In genomic region chr8:11506802-11507201, GRCm38 (mm10) we compare ENCODE assay signal across 8 mouse cellular contexts. TPM values are rescaled to one million over a fixed set of nuclear protein-coding genes. Genes with fewer than 3 reads are reported as not detected.
DNase-seq lines count a peak whose midpoint lies in the region; ATAC-seq and TF ChIP-seq lines count a peak whose summit lies in the region.

No protein-coding gene starts in this region.

- H3K79me2 ChIP-seq in liver, adult 2 months (ENCODE audit: control insufficient read depth, insufficient read depth, low read length), result no peaks in the 10 kb centered on the region

- no peaks in the 10 kb centered on the region for H3K4me1 ChIP-seq in intestine, postnatal 0 days (replicated peaks; ENCODE audit: control insufficient read depth, insufficient read depth, low read length)
- H3K4me1 ChIP-seq in intestine, embryonic 16.5 days (ENCODE audit: control insufficient read depth, insufficient read depth, low read length), result no peaks in the 10 kb centered on the region
- H3K4me1 ChIP-seq in forebrain, postnatal 0 days (ENCODE audit: insufficient read depth), result no peaks in the 10 kb centered on the region
- no peaks in the 10 kb centered on the region for H3K4me1 ChIP-seq in liver, adult 2 months (ENCODE audit: control insufficient read depth, insufficient read depth, low read length)
- no peaks in the 10 kb centered on the region for H3K4me1 ChIP-seq in small intestine, adult 2 months (ENCODE audit: control insufficient read depth, insufficient read depth, insufficient read length, low read length)

- WGBS in intestine, postnatal 0 days, result 71% methylated on average over 6 of the region's 6 CpGs
- WGBS in intestine, embryonic 16.5 days, result 68% methylated on average over 6 of the region's 6 CpGs
- 71% methylated on average over 6 of the region's 6 CpGs for WGBS in forebrain, postnatal 0 days
- WGBS in liver, adult 2 months, result 86% methylated on average over 6 of the region's 6 CpGs
- WGBS in small intestine, adult 2 months, result 69% methylated on average over 6 of the region's 6 CpGs

- H3K27ac ChIP-seq in intestine, postnatal 0 days (ENCODE audit: low read depth, low read length), result no peak overlapping the region
- H3K27ac ChIP-seq in intestine, embryonic 16.5 days (ENCODE audit: low read length), result no peak overlapping the region
- no peak overlapping the region for H3K27ac ChIP-seq in forebrain, postnatal 0 days (ENCODE audit: low read depth, low read length)
- H3K27ac ChIP-seq in liver, adult 2 months (replicated peaks; ENCODE audit: insufficient read depth, low read depth, low read length), result no peak overlapping the region
- no peak overlapping the region for H3K27ac ChIP-seq in small intestine, adult 2 months (ENCODE audit: insufficient read depth, low read depth, low read length)

- TF ChIP-seq POLR2A in liver, adult 2 months (IDR thresholded peaks at IDR 0.05; ENCODE audit: extremely low read depth, insufficient read depth, low read length), result no peak
- TF ChIP-seq POLR2A in small intestine, adult 2 months (IDR thresholded peaks at IDR 0.05; ENCODE audit: low read depth, low read length), result no peak

- H3K4me2 ChIP-seq in intestine, postnatal 0 days (replicated peaks; ENCODE audit: low read depth), result no peak overlapping the region
- no peak overlapping the region for H3K4me2 ChIP-seq in intestine, embryonic 16.5 days (ENCODE audit: low read depth, low read length)
- H3K4me2 ChIP-seq in forebrain, postnatal 0 days (ENCODE audit: low read depth), result no peak overlapping the region

- DNase-seq in CD8-positive naive resting alpha-beta T cell, adult 2 months (ENCODE audit: low read depth in 2 of 2, low spot score in 2 of 2), result peak; percentile 22 to 56
- DNase-seq in ZHBTc4 (ENCODE audit: low read depth, low spot score), result peak; percentile 77
- DNase-seq in forebrain, postnatal 0 days, result peak; percentile 36
- no peak for DNase-seq in liver, adult 2 months (ENCODE audit: extremely low read depth, low read depth, low spot score)
- DNase-seq in frontal cortex, postnatal 10 days (ENCODE audit: low spot score in 2 of 2), result no peak

- H3K4me3 ChIP-seq in intestine, postnatal 0 days (ENCODE audit: low read depth, low read length), result no peak overlapping the region
- H3K4me3 ChIP-seq in intestine, embryonic 16.5 days (ENCODE audit: low read length), result no peak overlapping the region
- no peak overlapping the region for H3K4me3 ChIP-seq in forebrain, postnatal 0 days (ENCODE audit: low read depth, low read length)
- H3K4me3 ChIP-seq in liver, adult 2 months (ENCODE audit: insufficient read depth, low read depth, low read length), result no peak overlapping the region
- H3K4me3 ChIP-seq in small intestine, adult 2 months (ENCODE audit: low read depth, low read length), result no peak overlapping the region

- no peak overlapping the region for H3K9ac ChIP-seq in intestine, postnatal 0 days (ENCODE audit: low read depth, low read length)
- no peak overlapping the region for H3K9ac ChIP-seq in intestine, embryonic 16.5 days (ENCODE audit: low read depth, low read length)
- H3K9ac ChIP-seq in forebrain, postnatal 0 days, result no peak overlapping the region
- H3K9ac ChIP-seq in liver, adult 2 months (ENCODE audit: low read depth, low read length), result no peak overlapping the region

- H3K36me3 ChIP-seq in intestine, postnatal 0 days (ENCODE audit: control insufficient read depth, insufficient read depth), result peaks cover 87% of the 10 kb centered on the region
- H3K36me3 ChIP-seq in intestine, embryonic 16.5 days (ENCODE audit: control insufficient read depth, insufficient read depth, low read length), result peaks cover 27% of the 10 kb centered on the region
- peaks cover 82% of the 10 kb centered on the region for H3K36me3 ChIP-seq in forebrain, postnatal 0 days (ENCODE audit: insufficient read depth)
- peaks cover 17% of the 10 kb centered on the region for H3K36me3 ChIP-seq in liver, adult 2 months (ENCODE audit: control insufficient read depth, insufficient read depth, low read length)
- H3K36me3 ChIP-seq in small intestine, adult 2 months (ENCODE audit: control insufficient read depth, insufficient read depth, low read length), result peaks cover 79% of the 10 kb centered on the region

- no peaks in the 10 kb centered on the region for H3K9me3 ChIP-seq in intestine, postnatal 0 days (ENCODE audit: control insufficient read depth)
- no peaks in the 10 kb centered on the region for H3K9me3 ChIP-seq in intestine, embryonic 16.5 days (ENCODE audit: control insufficient read depth, low read length)
- H3K9me3 ChIP-seq in forebrain, postnatal 0 days (ENCODE audit: low read length), result no peaks in the 10 kb centered on the region

- TF ChIP-seq CTCF in intestine, postnatal 0 days (IDR thresholded peaks at IDR 0.05; ENCODE audit: low read depth), result peak; percentile 83
- TF ChIP-seq CTCF in forebrain, postnatal 0 days (IDR thresholded peaks at IDR 0.05; ENCODE audit: low read depth), result peak; percentile 70
- TF ChIP-seq CTCF in liver, adult 2 months (IDR thresholded peaks at IDR 0.05; ENCODE audit: low read depth, low read length), result peak; percentile 70
- TF ChIP-seq CTCF in small intestine, adult 2 months (IDR thresholded peaks at IDR 0.05; ENCODE audit: extremely low read depth, insufficient read length, insufficient replicate concordance, low read depth, low read length), result peak; percentile 61; the same call in 1 of the 2 replicates

- ATAC-seq in intestine, postnatal 0 days, result 0 out of 2 replicates have a peak, but pooled peaks have one; percentile 26
- no peak; the same call in 1 of the 2 replicates for ATAC-seq in intestine, embryonic 16.5 days
- peak; percentile 52; the same call in 1 of the 2 replicates for ATAC-seq in forebrain, postnatal 0 days

- no peaks in the 10 kb centered on the region for H3K27me3 ChIP-seq in intestine, postnatal 0 days (replicated peaks; ENCODE audit: control insufficient read depth, insufficient read depth, low read length)
- H3K27me3 ChIP-seq in intestine, embryonic 16.5 days (replicated peaks; ENCODE audit: control insufficient read depth, insufficient read depth, low read length), result no peaks in the 10 kb centered on the region
- H3K27me3 ChIP-seq in forebrain, postnatal 0 days (ENCODE audit: insufficient read depth, low read length), result no peaks in the 10 kb centered on the region
- H3K27me3 ChIP-seq in liver, adult 2 months (ENCODE audit: control insufficient read depth, insufficient read depth, low read length), result no peaks in the 10 kb centered on the region
- H3K27me3 ChIP-seq in small intestine, adult 2 months (ENCODE audit: control insufficient read depth, insufficient read depth, low read length), result no peaks in the 10 kb centered on the region

RNA-seq across cellular contexts. Expression of gene Naxd, which starts 9.5 kb away (rescaled TPM):
- polyA plus RNA-seq in intestine, postnatal 0 days (2015; fragmentation: Nextera tagmentation; extraction: Ambion mirVana), result 82.8 and 83.5 TPM in 2 replicates
- polyA plus RNA-seq in intestine, embryonic 16.5 days (2015; fragmentation: Nextera tagmentation; extraction: Ambion mirVana), result 96.8 and 105 TPM in 2 replicates
- total RNA-seq in forebrain, postnatal 0 days (2014; rRNA removed), result 89.1 and 111 TPM in 2 replicates
- polyA plus RNA-seq in forebrain, postnatal 0 days (2015; fragmentation: Nextera tagmentation; extraction: Ambion mirVana), result 130 and 134 TPM in 2 replicates
- 84.7 and 94.8 TPM in 2 replicates for total RNA-seq in liver, adult 2 months (2014; rRNA removed)
- 110 and 112 TPM in 2 replicates for polyA plus RNA-seq in liver, adult 2 months (2012; rRNA removed)
- 64.9 and 81.1 TPM in 2 replicates for polyA plus RNA-seq in small intestine, adult 2 months (2012; rRNA removed)

RNA-seq across cellular contexts. Expression of gene Rab20, which starts 28.3 kb away (rescaled TPM):
- polyA plus RNA-seq in intestine, postnatal 0 days (2015; fragmentation: Nextera tagmentation; extraction: Ambion mirVana), result 42.4 and 43.5 TPM in 2 replicates
- polyA plus RNA-seq in intestine, embryonic 16.5 days (2015; fragmentation: Nextera tagmentation; extraction: Ambion mirVana), result 25.5 and 27.6 TPM in 2 replicates
- total RNA-seq in forebrain, postnatal 0 days (2014; rRNA removed), result 0.95 and 1.2 TPM in 2 replicates
- 1.6 and 2.7 TPM in 2 replicates for polyA plus RNA-seq in forebrain, postnatal 0 days (2015; fragmentation: Nextera tagmentation; extraction: Ambion mirVana)
- 15.9 and 19.7 TPM in 2 replicates for total RNA-seq in liver, adult 2 months (2014; rRNA removed)
- polyA plus RNA-seq in liver, adult 2 months (2012; rRNA removed), result 21.2 and 23.0 TPM in 2 replicates
- polyA plus RNA-seq in small intestine, adult 2 months (2012; rRNA removed), result 18.6 and 43.3 TPM in 2 replicates

RNA-seq across cellular contexts. Expression of gene Cars2, which starts 43.8 kb away (rescaled TPM):
- 10.0 and 12.6 TPM in 2 replicates for polyA plus RNA-seq in intestine, postnatal 0 days (2015; fragmentation: Nextera tagmentation; extraction: Ambion mirVana)
- polyA plus RNA-seq in intestine, embryonic 16.5 days (2015; fragmentation: Nextera tagmentation; extraction: Ambion mirVana), result 28.6 and 32.5 TPM in 2 replicates
- total RNA-seq in forebrain, postnatal 0 days (2014; rRNA removed), result 39.3 and 49.9 TPM in 2 replicates
- 23.3 and 25.9 TPM in 2 replicates for polyA plus RNA-seq in forebrain, postnatal 0 days (2015; fragmentation: Nextera tagmentation; extraction: Ambion mirVana)
- total RNA-seq in liver, adult 2 months (2014; rRNA removed), result 22.6 and 23.9 TPM in 2 replicates
- polyA plus RNA-seq in liver, adult 2 months (2012; rRNA removed), result 27.0 and 31.2 TPM in 2 replicates
- 32.0 and 46.2 TPM in 2 replicates for polyA plus RNA-seq in small intestine, adult 2 months (2012; rRNA removed)

RNA-seq across cellular contexts. Expression of gene Ing1, which starts 48.6 kb away (rescaled TPM):
- 19.5 and 20.2 TPM in 2 replicates for polyA plus RNA-seq in intestine, postnatal 0 days (2015; fragmentation: Nextera tagmentation; extraction: Ambion mirVana)
- polyA plus RNA-seq in intestine, embryonic 16.5 days (2015; fragmentation: Nextera tagmentation; extraction: Ambion mirVana), result 21.5 and 22.0 TPM in 2 replicates
- total RNA-seq in forebrain, postnatal 0 days (2014; rRNA removed), result 30.8 and 34.7 TPM in 2 replicates
- polyA plus RNA-seq in forebrain, postnatal 0 days (2015; fragmentation: Nextera tagmentation; extraction: Ambion mirVana), result 43.5 and 49.9 TPM in 2 replicates
- total RNA-seq in liver, adult 2 months (2014; rRNA removed), result 5.8 and 9.5 TPM in 2 replicates
- polyA plus RNA-seq in liver, adult 2 months (2012; rRNA removed), result 5.5 and 6.5 TPM in 2 replicates
- 4.0 and 13.2 TPM in 2 replicates for polyA plus RNA-seq in small intestine, adult 2 months (2012; rRNA removed)

Comparison
In these comparisons a context has a peak if more than half of its experiments do, and no peak if none do; other contexts are left out.
1. DNase-seq: peak in CD8-positive naive resting alpha-beta T cell, adult 2 months (2 of 2), ZHBTc4 (single experiment) and forebrain, postnatal 0 days (single experiment); none in liver, adult 2 months (single experiment) and frontal cortex, postnatal 10 days (0 of 2).
2. Peak in every context shown above with its lines, with median percentiles within 50 percentile points of each other: CTCF ChIP-seq.